Mouse (Mus musculus): ENCODE results near the gene Ly75. TPM values are rescaled to one million over a fixed set of nuclear protein-coding genes. Genes with fewer than 3 reads are reported as not detected.

The Ly75 gene
- total RNA-seq, 2 experiments from 2014 or later = 0.09 to 0.25 TPM

- no peak for DNase-seq
Measured at GRCm38 (mm10) chr2:60370188-60370587, 12.9 kb downstream of the Ly75 start.

- no peak for DNase-seq
Measured at GRCm38 (mm10) chr2:60369454-60369853, 13.6 kb downstream of the Ly75 start.

GRCm38 (mm10) chr2:60367871-60368270 is 15.2 kb downstream of the Ly75 start:
- DNase-seq = no peak

GRCm38 (mm10) chr2:60367204-60367603 is 15.9 kb downstream of the Ly75 start:
- no peak for DNase-seq

GRCm38 (mm10) chr2:60365820-60366610 is 17.1 kb downstream of the Ly75 start:
- DNase-seq = no peak

GRCm38 (mm10) chr2:60365138-60365775 is 17.8 kb downstream of the Ly75 start:
- no peak for DNase-seq

GRCm38 (mm10) chr2:60362146-60362545 is 21.0 kb downstream of the Ly75 start:
- no peak for DNase-seq

- DNase-seq = no peak
Measured at GRCm38 (mm10) chr2:60359796-60360195, 23.3 kb downstream of the Ly75 start.

- DNase-seq = no peak
Measured at GRCm38 (mm10) chr2:60355388-60355683, 27.8 kb downstream of the Ly75 start.

GRCm38 (mm10) chr2:60354541-60355387 is 28.3 kb downstream of the Ly75 start:
- DNase-seq = no peak

GRCm38 (mm10) chr2:60352296-60352695 is 30.8 kb downstream of the Ly75 start:
- no peak for DNase-seq

- DNase-seq = no peak
Measured at GRCm38 (mm10) chr2:60351781-60352180, 31.3 kb downstream of the Ly75 start.

GRCm38 (mm10) chr2:60347875-60348274 is 35.2 kb downstream of the Ly75 start:
- no peak for DNase-seq

- DNase-seq = no peak
Measured at GRCm38 (mm10) chr2:60346531-60346930, 36.6 kb downstream of the Ly75 start.

- no peak for DNase-seq
Measured at GRCm38 (mm10) chr2:60345717-60346116, 37.4 kb downstream of the Ly75 start.

GRCm38 (mm10) chr2:60343607-60344289 is 39.4 kb downstream of the Ly75 start:
- no peak for DNase-seq

GRCm38 (mm10) chr2:60342107-60342880 is 40.8 kb downstream of the Ly75 start:
- no peak for DNase-seq

GRCm38 (mm10) chr2:60337937-60338336 is 45.2 kb downstream of the Ly75 start:
- DNase-seq = no peak

- no peak for DNase-seq
Measured at GRCm38 (mm10) chr2:60328641-60329040, 54.5 kb downstream of the Ly75 start.

- no peak for DNase-seq
Measured at GRCm38 (mm10) chr2:60327581-60327980, 55.5 kb downstream of the Ly75 start.

- DNase-seq = no peak
Measured at GRCm38 (mm10) chr2:60326948-60327347, 56.2 kb downstream of the Ly75 start.

GRCm38 (mm10) chr2:60323411-60323810 is 59.7 kb downstream of the Ly75 start:
- no peak for DNase-seq

All from gastrocnemius, postnatal 10 days (tissue).